Mouse (Mus musculus) T-helper 2 cell (primary cell): ENCODE results near the gene Nkrf.

Experiments used
- in situ Hi-C: fragments of 300-600 bp; cut with MboI, MseI; formaldehyde crosslinking; loops from one replicate; pipeline ENCODE4 v1.15.1; 2025; ENCODE audit warnings: high pct_unique_total_duplicates

Gene Nkrf

GRCm38 (mm10) chrX:36863766-36864608, 38.7 kb downstream of the Nkrf start:
- in situ Hi-C loops = no loop called here

- in situ Hi-C loops = no loop called here
These were observed 50.1 kb downstream of the Nkrf start for GRCm38 (mm10) chrX:36852631-36853030.

- in situ Hi-C loops = no loop called here
These were observed 55.5 kb downstream of the Nkrf start for GRCm38 (mm10) chrX:36847152-36847551.

GRCm38 (mm10) chrX:36843346-36843990, 59.2 kb downstream of the Nkrf start:
- in situ Hi-C loops = no loop called here

- in situ Hi-C loops = no loop called here
These were observed 61.0 kb downstream of the Nkrf start for GRCm38 (mm10) chrX:36841698-36842097.

- in situ Hi-C loops = no loop called here
These were observed 63.3 kb downstream of the Nkrf start for GRCm38 (mm10) chrX:36839391-36839790.
